Mouse (Mus musculus): Measurements from ENCODE around the gene Nphs1. TPM values are rescaled to one million over a fixed set of nuclear protein-coding genes. Genes with fewer than 3 reads are reported as not detected.
A peak's percentile ranks its signal among the peaks of the same experiment; 100 is the strongest.

Nphs1 gene
- polyA plus RNA-seq, 1 experiment = 1.8 TPM

GRCm38 (mm10) chr7:30525954-30526353 lies 67.8 kb downstream of the Nphs1 start:
- no peak overlapping the region for H3K27ac ChIP-seq (ENCODE audit: insufficient read depth, low read length)
- H3K4me1 ChIP-seq (ENCODE audit: control insufficient read depth, insufficient read depth, insufficient read length) = no peaks in the 10 kb centered on the region
- no peak for TF ChIP-seq POLR2A (IDR thresholded peaks at IDR 0.05; ENCODE audit: low read depth, low read length)
- no peak for TF ChIP-seq CTCF (IDR thresholded peaks at IDR 0.05; ENCODE audit: extremely low read depth, insufficient read depth, insufficient read length, insufficient replicate concordance)
- H3K36me3 ChIP-seq (ENCODE audit: control insufficient read depth, insufficient read depth, low read length) = peaks cover 3% of the 10 kb centered on the region
- DNase-seq (ENCODE audit: low read depth in 1 of 2, low spot score in 2 of 2) = no peak
- H3K27me3 ChIP-seq (ENCODE audit: control insufficient read depth, insufficient read depth, low read length) = no peaks in the 10 kb centered on the region
- no peak overlapping the region for H3K4me3 ChIP-seq (ENCODE audit: extremely low read depth, insufficient read depth, insufficient read length)
- 91% methylated on average over 10 of the region's 10 CpGs for WGBS

GRCm38 (mm10) chr7:30526399-30526798 lies 68.3 kb downstream of the Nphs1 start:
- Histone ChIP-seq H3K4me1 (ENCODE audit: control insufficient read depth, insufficient read depth, insufficient read length) (no peaks in the 10 kb centered on the region), H3K4me3 (ENCODE audit: extremely low read depth, insufficient read depth, insufficient read length) (no peak overlapping the region), H3K27me3 (ENCODE audit: control insufficient read depth, insufficient read depth, low read length) (no peaks in the 10 kb centered on the region), H3K27ac (ENCODE audit: insufficient read depth, low read length) (no peak overlapping the region), H3K36me3 (ENCODE audit: control insufficient read depth, insufficient read depth, low read length) (peaks cover 3% of the 10 kb centered on the region)
- no peak for TF ChIP-seq POLR2A (IDR thresholded peaks at IDR 0.05; ENCODE audit: low read depth, low read length)
- no peak for TF ChIP-seq CTCF (IDR thresholded peaks at IDR 0.05; ENCODE audit: extremely low read depth, insufficient read depth, insufficient read length, insufficient replicate concordance)
- DNase-seq (ENCODE audit: low read depth in 1 of 2, low spot score in 2 of 2) = no peak
- 93% methylated on average over 17 of the region's 17 CpGs for WGBS

- H3K4me1 ChIP-seq (ENCODE audit: control insufficient read depth, insufficient read depth, insufficient read length) = no peaks in the 10 kb centered on the region
- H3K36me3 ChIP-seq (ENCODE audit: control insufficient read depth, insufficient read depth, low read length) = peaks cover 3% of the 10 kb centered on the region
- WGBS = 94% methylated on average over 14 of the region's 14 CpGs
These were observed 68.9 kb downstream of the Nphs1 start for GRCm38 (mm10) chr7:30526981-30527380.

GRCm38 (mm10) chr7:30531291-30531815 lies 73.2 kb downstream of the Nphs1 start:
- 88% methylated on average over 9 of the region's 9 CpGs for WGBS
- Histone ChIP-seq H3K27ac (ENCODE audit: insufficient read depth, low read length) (no peak overlapping the region), H3K27me3 (ENCODE audit: control insufficient read depth, insufficient read depth, low read length) (no peaks in the 10 kb centered on the region), H3K4me3 (ENCODE audit: extremely low read depth, insufficient read depth, insufficient read length) (no peak overlapping the region), H3K4me1 (ENCODE audit: control insufficient read depth, insufficient read depth, insufficient read length) (no peaks in the 10 kb centered on the region; the same call in 1 of the 2 replicates), H3K36me3 (ENCODE audit: control insufficient read depth, insufficient read depth, low read length) (peaks cover 3% of the 10 kb centered on the region; the same call in 1 of the 2 replicates)
- no peak for TF ChIP-seq CTCF (IDR thresholded peaks at IDR 0.05; ENCODE audit: extremely low read depth, insufficient read depth, insufficient read length, insufficient replicate concordance)
- no peak for TF ChIP-seq POLR2A (IDR thresholded peaks at IDR 0.05; ENCODE audit: low read depth, low read length)
- no peak for DNase-seq (ENCODE audit: low read depth in 1 of 2, low spot score in 2 of 2)

More at GRCm38 (mm10) chr7:30526981-30527380, 68.9 kb downstream of the Nphs1 start:
- Histone ChIP-seq H3K4me3 (ENCODE audit: extremely low read depth, insufficient read depth, insufficient read length) (no peak overlapping the region), H3K27ac (ENCODE audit: insufficient read depth, low read length) (no peak overlapping the region), H3K27me3 (ENCODE audit: control insufficient read depth, insufficient read depth, low read length) (no peaks in the 10 kb centered on the region)
- no peak for TF ChIP-seq CTCF (IDR thresholded peaks at IDR 0.05; ENCODE audit: extremely low read depth, insufficient read depth, insufficient read length, insufficient replicate concordance)
- TF ChIP-seq POLR2A (IDR thresholded peaks at IDR 0.05; ENCODE audit: low read depth, low read length) = no peak
- DNase-seq (ENCODE audit: low read depth in 1 of 2, low spot score in 2 of 2) = no peak

GRCm38 (mm10) chr7:30532931-30533330 lies 74.8 kb downstream of the Nphs1 start:
- Histone ChIP-seq H3K36me3 (ENCODE audit: control insufficient read depth, insufficient read depth, low read length) (peaks cover 3% of the 10 kb centered on the region; the same call in 1 of the 2 replicates), H3K4me1 (ENCODE audit: control insufficient read depth, insufficient read depth, insufficient read length) (no peaks in the 10 kb centered on the region; the same call in 1 of the 2 replicates), H3K27me3 (ENCODE audit: control insufficient read depth, insufficient read depth, low read length) (no peaks in the 10 kb centered on the region), H3K4me3 (ENCODE audit: extremely low read depth, insufficient read depth, insufficient read length) (no peak overlapping the region), H3K27ac (ENCODE audit: insufficient read depth, low read length) (no peak overlapping the region)
- WGBS = 84% methylated on average over 8 of the region's 8 CpGs
- TF ChIP-seq POLR2A (IDR thresholded peaks at IDR 0.05; ENCODE audit: low read depth, low read length) (no peak), CTCF (IDR thresholded peaks at IDR 0.05; ENCODE audit: extremely low read depth, insufficient read depth, insufficient read length, insufficient replicate concordance) (no peak)
- DNase-seq (ENCODE audit: low read depth in 1 of 2, low spot score in 2 of 2) = no peak

GRCm38 (mm10) chr7:30533941-30534632 lies 76.0 kb downstream of the Nphs1 start:
- 38% methylated on average over 24 of the region's 26 CpGs for WGBS
- H3K4me3 ChIP-seq (ENCODE audit: extremely low read depth, insufficient read depth, insufficient read length) = peak overlapping the region; percentile 69
- H3K36me3 ChIP-seq (ENCODE audit: control insufficient read depth, insufficient read depth, low read length) = 0 out of 2 replicates have a peak, but pooled peaks cover 3% of the 10 kb centered on the region
- TF ChIP-seq CTCF (IDR thresholded peaks at IDR 0.05; ENCODE audit: extremely low read depth, insufficient read depth, insufficient read length, insufficient replicate concordance) (no peak), POLR2A (IDR thresholded peaks at IDR 0.05; ENCODE audit: low read depth, low read length) (no peak)
- H3K27ac ChIP-seq (ENCODE audit: insufficient read depth, low read length) = no peak overlapping the region
- H3K27me3 ChIP-seq (ENCODE audit: control insufficient read depth, insufficient read depth, low read length) = no peaks in the 10 kb centered on the region
- DNase-seq (ENCODE audit: low read depth in 1 of 2, low spot score in 2 of 2) = peak in 1 of 2 experiments; percentile 16
- no peaks in the 10 kb centered on the region; the same call in 1 of the 2 replicates for H3K4me1 ChIP-seq (ENCODE audit: control insufficient read depth, insufficient read depth, insufficient read length)
